Mouse (Mus musculus): Measurements from ENCODE around the gene Smim10l1.

The Smim10l1 gene

GRCm38 (mm10) chr6:133104609-133104921 lies at the start of gene Smim10l1:
Smim10l1 (plus strand) TSS chr6:133104909.
- ChIA-PET CTCF (no interaction called here), POLR2A (interaction anchor here in 3 of 4 experiments (1.1 to 2.1 kb wide), 6 partner anchors 9 to 20 kb away, joined by 5 to 33 read pairs (median 6); no protein-coding TSS in a partner anchor)

- ChIA-PET POLR2A (no interaction called here), CTCF (no interaction called here)
Observed at GRCm38 (mm10) chr6:133055716-133056115, 49.0 kb upstream of the Smim10l1 start, which contains the start of gene Tas2r140. Tas2r140 (minus strand) TSS chr6:133055816.

- CTCF ChIA-PET = interaction anchor here in 1 of 4 experiments (0.6 kb wide), 1 partner anchor 42 kb away, joined by 3 read pairs; no protein-coding TSS in a partner anchor
- POLR2A ChIA-PET = interaction anchor here in 3 of 4 experiments (1.4 to 4.6 kb wide), 3 partner anchors 13 kb away, joined by 7 to 33 read pairs (median 8); partner anchors contain the start of gene Smim10l1 (in 3 of the 3)
Observed at GRCm38 (mm10) chr6:133092226-133092625, 12.5 kb upstream of the Smim10l1 start.

- POLR2A ChIA-PET = no interaction called here
- CTCF ChIA-PET = no interaction called here
Observed at GRCm38 (mm10) chr6:133102430-133102829, 2.3 kb upstream of the Smim10l1 start.

GRCm38 (mm10) chr6:133104922-133105859 lies 482 bp downstream of the Smim10l1 start:
- ChIA-PET POLR2A (interaction anchor here (0.7 to 2.1 kb wide), 8 partner anchors 10 to 21 kb away, joined by 3 to 33 read pairs (median 6); no protein-coding TSS in a partner anchor), CTCF (no interaction called here)

Measured in embryonic stem cell, embryonic (primary cell).